Mouse (Mus musculus): ENCODE results near the gene Nmnat2. TPM values are rescaled to one million over a fixed set of nuclear protein-coding genes. Genes with fewer than 3 reads are reported as not detected.
A peak's percentile ranks its signal among the peaks of the same experiment; 100 is the strongest.

Nmnat2 gene
- polyA plus RNA-seq, 1 experiment from 2014 or later: 26.9 TPM

GRCm38 (mm10) chr1:153045368-153045767, 90.6 kb downstream of the Nmnat2 start:
- no peak overlapping the region for H3K9ac ChIP-seq (replicated peaks)
- H3K27ac ChIP-seq (replicated peaks): no peak overlapping the region
- H3K4me3 ChIP-seq: no peak overlapping the region
- H3K27me3 ChIP-seq: peaks cover 81% of the 10 kb centered on the region
- no peaks in the 10 kb centered on the region for H3K36me3 ChIP-seq
- no peak for ATAC-seq (ENCODE audit: low FRiP score, low read depth)
- H3K9me3 ChIP-seq: no peaks in the 10 kb centered on the region
- peaks cover 23% of the 10 kb centered on the region; the same call in 1 of the 2 replicates for H3K4me1 ChIP-seq
- WGBS: 76% methylated on average over 11 of the region's 11 CpGs
- no peak overlapping the region for H3K4me2 ChIP-seq (replicated peaks)

- Histone ChIP-seq H3K9me3 (no peaks in the 10 kb centered on the region), H3K36me3 (no peaks in the 10 kb centered on the region), H3K4me3 (no peak overlapping the region), H3K4me2 (replicated peaks) (no peak overlapping the region), H3K27ac (replicated peaks) (0 out of 2 replicates have a peak overlapping the region, but pooled peaks have one; percentile 10), H3K27me3 (peaks cover 87% of the 10 kb centered on the region), H3K9ac (replicated peaks) (no peak overlapping the region), H3K4me1 (peaks cover 17% of the 10 kb centered on the region)
- WGBS: 15% methylated on average over 14 of the region's 14 CpGs
- peak; percentile 32; the same call in 1 of the 2 replicates for ATAC-seq (ENCODE audit: low FRiP score, low read depth)
These were observed 93.5 kb downstream of the Nmnat2 start for GRCm38 (mm10) chr1:153048147-153048878.

GRCm38 (mm10) chr1:153049451-153049850, 94.7 kb downstream of the Nmnat2 start:
- no peak overlapping the region for H3K27ac ChIP-seq (replicated peaks)
- H3K27me3 ChIP-seq: peaks cover 77% of the 10 kb centered on the region
- no peaks in the 10 kb centered on the region for H3K36me3 ChIP-seq
- no peak overlapping the region for H3K9ac ChIP-seq (replicated peaks)
- no peak overlapping the region for H3K4me3 ChIP-seq
- ATAC-seq (ENCODE audit: low FRiP score, low read depth): no peak
- H3K4me2 ChIP-seq (replicated peaks): no peak overlapping the region
- no peaks in the 10 kb centered on the region for H3K9me3 ChIP-seq
- 70% methylated on average over 2 of the region's 2 CpGs for WGBS
- H3K4me1 ChIP-seq: peaks cover 18% of the 10 kb centered on the region

GRCm38 (mm10) chr1:153051474-153051873, 96.7 kb downstream of the Nmnat2 start:
- no peaks in the 10 kb centered on the region for H3K9me3 ChIP-seq
- H3K36me3 ChIP-seq: no peaks in the 10 kb centered on the region
- no peak for ATAC-seq (ENCODE audit: low FRiP score, low read depth)
- H3K9ac ChIP-seq (replicated peaks): no peak overlapping the region
- peaks cover 77% of the 10 kb centered on the region for H3K27me3 ChIP-seq
- H3K4me2 ChIP-seq (replicated peaks): no peak overlapping the region
- WGBS: 86% methylated on average over 5 of the region's 5 CpGs
- peaks cover 24% of the 10 kb centered on the region for H3K4me1 ChIP-seq
- no peak overlapping the region for H3K4me3 ChIP-seq
- no peak overlapping the region for H3K27ac ChIP-seq (replicated peaks)

- 20% methylated on average over 7 of the region's 7 CpGs for WGBS
- Histone ChIP-seq H3K27ac (replicated peaks) (no peak overlapping the region), H3K36me3 (no peaks in the 10 kb centered on the region), H3K27me3 (peaks cover 79% of the 10 kb centered on the region), H3K4me2 (replicated peaks) (0 out of 2 replicates have a peak overlapping the region, but pooled peaks have one; percentile 17), H3K9me3 (no peaks in the 10 kb centered on the region), H3K4me3 (no peak overlapping the region), H3K9ac (replicated peaks) (no peak overlapping the region), H3K4me1 (peaks cover 17% of the 10 kb centered on the region)
- ATAC-seq (ENCODE audit: low FRiP score, low read depth): 0 out of 2 replicates have a peak, but pooled peaks have one; percentile 29
These were observed 98.8 kb downstream of the Nmnat2 start for GRCm38 (mm10) chr1:153053619-153054018.

GRCm38 (mm10) chr1:153054112-153054821, 99.5 kb downstream of the Nmnat2 start:
- 6% methylated on average over 11 of the region's 11 CpGs for WGBS
- ATAC-seq (ENCODE audit: low FRiP score, low read depth): peak; percentile 82
- peak overlapping the region; percentile 2; the same call in 1 of the 2 replicates for H3K27ac ChIP-seq (replicated peaks)
- 0 out of 2 replicates have a peak overlapping the region, but pooled peaks have one; percentile 15 for H3K4me2 ChIP-seq (replicated peaks)
- H3K27me3 ChIP-seq: peaks cover 83% of the 10 kb centered on the region
- H3K9ac ChIP-seq (replicated peaks): no peak overlapping the region
- no peak overlapping the region for H3K4me3 ChIP-seq
- no peaks in the 10 kb centered on the region for H3K36me3 ChIP-seq
- peaks cover 17% of the 10 kb centered on the region for H3K4me1 ChIP-seq
- H3K9me3 ChIP-seq: no peaks in the 10 kb centered on the region

GRCm38 (mm10) chr1:153058290-153058689, 103.5 kb downstream of the Nmnat2 start:
- H3K27ac ChIP-seq (replicated peaks): no peak overlapping the region
- no peaks in the 10 kb centered on the region for H3K9me3 ChIP-seq
- no peak for ATAC-seq (ENCODE audit: low FRiP score, low read depth)
- H3K27me3 ChIP-seq: peaks cover 64% of the 10 kb centered on the region
- H3K4me2 ChIP-seq (replicated peaks): no peak overlapping the region
- no peaks in the 10 kb centered on the region for H3K36me3 ChIP-seq
- H3K9ac ChIP-seq (replicated peaks): no peak overlapping the region
- H3K4me3 ChIP-seq: no peak overlapping the region
- H3K4me1 ChIP-seq: peaks cover 16% of the 10 kb centered on the region
- WGBS: 83% methylated on average over 7 of the region's 7 CpGs

- H3K4me1 ChIP-seq: peaks cover 7% of the 10 kb centered on the region
- no peak overlapping the region for H3K27ac ChIP-seq (replicated peaks)
- WGBS: 86% methylated on average over 9 of the region's 9 CpGs
- H3K27me3 ChIP-seq: peaks cover 61% of the 10 kb centered on the region
- H3K4me3 ChIP-seq: no peak overlapping the region
- ATAC-seq (ENCODE audit: low FRiP score, low read depth): no peak
- H3K36me3 ChIP-seq: no peaks in the 10 kb centered on the region
- H3K9ac ChIP-seq (replicated peaks): no peak overlapping the region
- no peak overlapping the region for H3K4me2 ChIP-seq (replicated peaks)
- H3K9me3 ChIP-seq: no peaks in the 10 kb centered on the region
These were observed 104.8 kb downstream of the Nmnat2 start for GRCm38 (mm10) chr1:153059626-153060025.

- ATAC-seq (ENCODE audit: low FRiP score, low read depth): no peak
These were observed 107.8 kb downstream of the Nmnat2 start for GRCm38 (mm10) chr1:153062547-153062946.

GRCm38 (mm10) chr1:153064784-153065390, 110.1 kb downstream of the Nmnat2 start:
- Histone ChIP-seq H3K9ac (replicated peaks) (no peak overlapping the region), H3K4me2 (replicated peaks) (no peak overlapping the region), H3K27ac (replicated peaks) (no peak overlapping the region), H3K36me3 (no peaks in the 10 kb centered on the region), H3K4me3 (no peak overlapping the region), H3K4me1 (0 out of 2 replicates have a peak, but pooled peaks cover under 1% of the 10 kb centered on the region), H3K27me3 (peaks cover 20% of the 10 kb centered on the region), H3K9me3 (no peaks in the 10 kb centered on the region)
- ATAC-seq (ENCODE audit: low FRiP score, low read depth): no peak
- 80% methylated on average over 9 of the region's 9 CpGs for WGBS

More at GRCm38 (mm10) chr1:153062547-153062946, 107.8 kb downstream of the Nmnat2 start:
- H3K9me3 ChIP-seq: no peaks in the 10 kb centered on the region
- no peak overlapping the region for H3K4me3 ChIP-seq
- H3K27me3 ChIP-seq: peaks cover 32% of the 10 kb centered on the region
- H3K4me1 ChIP-seq: peaks cover 4% of the 10 kb centered on the region; the same call in 1 of the 2 replicates
- H3K36me3 ChIP-seq: no peaks in the 10 kb centered on the region
- H3K27ac ChIP-seq (replicated peaks): no peak overlapping the region
- H3K4me2 ChIP-seq (replicated peaks): no peak overlapping the region
- no peak overlapping the region for H3K9ac ChIP-seq (replicated peaks)
- 63% methylated on average over 7 of the region's 7 CpGs for WGBS

- no peaks in the 10 kb centered on the region for H3K4me1 ChIP-seq
- no peaks in the 10 kb centered on the region for H3K9me3 ChIP-seq
- no peak overlapping the region for H3K27ac ChIP-seq (replicated peaks)
- no peak overlapping the region for H3K4me3 ChIP-seq
- 91% methylated on average over 12 of the region's 12 CpGs for WGBS
- no peak overlapping the region for H3K9ac ChIP-seq (replicated peaks)
- no peak overlapping the region for H3K4me2 ChIP-seq (replicated peaks)
- no peaks in the 10 kb centered on the region for H3K36me3 ChIP-seq
- peaks cover 20% of the 10 kb centered on the region for H3K27me3 ChIP-seq
- ATAC-seq (ENCODE audit: low FRiP score, low read depth): no peak
These were observed 110.9 kb downstream of the Nmnat2 start for GRCm38 (mm10) chr1:153065473-153066386.

All from midbrain, embryonic 12.5 days (tissue).